Mouse (Mus musculus) cortical plate, adult 2 months (tissue): ENCODE measurements around the gene Ttpal.

Source experiments
- CTCF ChIP-seq: fragments of 200-500 bp; IDR thresholded peaks from 2 replicates; pipeline ENCODE4 v1.5.1; 2011; ENCODE audit warnings: mild to moderate bottlenecking, control low read depth, low read length; ENCODE audit not compliant: insufficient read depth; ENCODE audit errors: extremely low read depth
- POLR2A ChIP-seq: fragments of 200-500 bp; IDR thresholded peaks from 2 replicates; pipeline ENCODE4 v1.6.1; 2011; ENCODE audit warnings: mild to moderate bottlenecking, low read length, control low read depth; ENCODE audit not compliant: insufficient read depth; ENCODE audit errors: extremely low read depth

GRCm38 (mm10) chr2:163646461-163647080 lies 44.5 kb downstream of the Ttpal start:
- TF ChIP-seq CTCF (no peak), POLR2A (no peak)
